Mouse (Mus musculus) retina, adult 2 months (tissue): ENCODE results near the gene Omd.

ENCODE experiments used
- DNase-seq: peaks from one replicate; pipeline ENCODE4 v3.0.0-alpha.2; 2012; ENCODE audit warnings: low read depth, low spot score

Omd gene

DNA sequence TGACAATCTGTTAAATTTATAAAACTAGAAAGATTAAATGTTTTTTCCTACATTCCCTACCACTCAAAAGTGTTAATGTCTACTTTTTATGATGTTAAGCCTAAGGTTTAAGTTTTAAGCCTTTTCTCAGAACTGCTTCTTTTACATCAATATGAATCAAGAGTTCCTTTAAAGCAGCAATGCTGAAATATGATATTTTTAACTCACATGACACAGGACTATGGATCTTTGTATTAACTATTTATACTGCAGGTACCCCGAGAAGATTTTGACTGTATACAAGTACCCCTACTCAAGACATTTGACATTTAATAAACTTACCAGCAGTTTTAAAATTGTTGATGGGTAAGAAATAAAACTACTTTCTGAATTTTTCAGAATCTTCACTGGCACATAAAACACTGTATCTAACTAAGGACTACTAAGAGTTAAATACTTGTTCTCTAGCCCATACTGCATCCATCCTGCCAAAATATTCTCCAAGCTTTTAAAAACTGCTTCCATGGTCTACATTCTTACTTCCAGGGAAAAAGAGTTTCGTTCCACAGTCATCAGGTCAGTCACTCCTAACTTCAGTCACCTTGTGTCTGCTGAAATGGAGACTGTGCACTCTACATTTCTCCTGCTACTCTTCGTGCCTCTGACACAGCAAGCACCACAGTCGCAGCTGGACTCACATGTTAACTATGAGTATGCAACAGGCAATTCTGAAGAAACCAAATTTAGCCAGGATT is 26.5 kb downstream of the Omd start:
- DNase-seq: no peak

GRCm38 (mm10) chr13:49617021-49617420 is 34.8 kb downstream of the Omd start:
- DNase-seq: no peak

DNA sequence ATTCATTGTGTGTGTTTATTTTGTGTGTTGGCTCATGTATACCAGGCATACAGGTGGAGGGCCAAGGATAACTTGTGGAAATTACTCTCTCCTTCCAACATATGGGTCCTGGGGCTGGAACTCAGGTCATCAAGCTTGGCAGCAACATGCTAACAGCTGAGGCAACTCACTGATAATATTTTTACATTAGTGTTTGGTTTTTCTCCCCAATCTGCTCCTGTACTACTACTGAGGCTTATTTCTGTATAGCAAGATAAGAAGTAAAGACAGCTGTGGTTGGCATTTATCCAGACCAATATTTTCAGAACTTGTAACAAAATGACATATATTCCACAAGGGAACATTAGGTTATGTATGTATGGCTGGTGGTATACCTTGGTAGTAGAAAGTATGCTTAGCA is 36.1 kb downstream of the Omd start:
- DNase-seq: no peak

- no peak for DNase-seq
Observed at GRCm38 (mm10) chr13:49623216-49623615, 41.0 kb downstream of the Omd start.

GRCm38 (mm10) chr13:49628167-49628566 is 45.9 kb downstream of the Omd start:
- no peak for DNase-seq

- no peak for DNase-seq
Observed at GRCm38 (mm10) chr13:49629076-49629475, 46.8 kb downstream of the Omd start.

- DNase-seq: no peak
Observed at GRCm38 (mm10) chr13:49639965-49640364, 57.7 kb downstream of the Omd start.
